Mouse (Mus musculus): ENCODE measurements around the gene Itga2b. TPM values are rescaled to one million over a fixed set of nuclear protein-coding genes. Genes with fewer than 3 reads are reported as not detected.

Gene Itga2b
- polyA plus RNA-seq, 1 experiment, result 4.1 TPM

DNA sequence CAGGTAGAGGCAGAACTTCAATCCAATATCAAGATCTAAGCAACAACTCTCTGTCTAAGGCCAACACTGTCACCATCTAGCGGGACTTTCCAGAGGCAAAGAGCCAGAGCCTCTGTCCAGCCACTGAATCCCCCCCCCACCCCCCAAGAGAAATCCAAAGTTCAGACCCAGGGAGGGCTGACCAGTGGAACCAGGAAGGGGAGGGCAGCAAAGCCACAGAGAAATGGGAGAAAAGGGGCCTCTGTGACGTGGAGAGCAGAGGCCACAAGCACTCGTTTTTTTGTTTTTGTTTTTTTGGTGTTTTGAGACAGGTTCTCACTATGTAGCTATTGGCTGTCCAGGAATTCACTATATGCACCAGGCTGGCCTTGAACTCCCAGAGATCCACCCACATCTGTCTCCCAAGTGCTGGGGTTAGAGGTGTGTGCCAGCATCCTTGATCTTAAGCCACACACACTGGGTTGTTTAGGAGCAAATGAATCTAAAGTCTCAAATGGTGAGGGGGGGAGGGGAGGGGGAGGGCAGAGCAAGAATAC is 60.1 kb downstream of the Itga2b start:
- Histone ChIP-seq H3K27ac (ENCODE audit: insufficient read depth, low read length) (no peak overlapping the region), H3K4me3 (ENCODE audit: insufficient read depth, low read length) (no peak overlapping the region), H3K4me1 (ENCODE audit: control insufficient read depth, insufficient read depth, low read length) (0 out of 2 replicates have a peak, but pooled peaks cover 2% of the 10 kb centered on the region)
- TF ChIP-seq CTCF (IDR thresholded peaks at IDR 0.05; ENCODE audit: extremely low read depth, insufficient read depth, low read length) (no peak), POLR2A (IDR thresholded peaks at IDR 0.05; ENCODE audit: extremely low read depth, insufficient read depth, low read length) (no peak)

- H3K27ac ChIP-seq (ENCODE audit: insufficient read depth, low read length), result 0 out of 2 replicates have a peak overlapping the region, but pooled peaks have one; percentile 32
Measured at GRCm38 (mm10) chr11:102408888-102409794, 60.8 kb downstream of the Itga2b start.

GRCm38 (mm10) chr11:102408344-102408876 is 61.5 kb downstream of the Itga2b start:
- TF ChIP-seq CTCF (IDR thresholded peaks at IDR 0.05; ENCODE audit: extremely low read depth, insufficient read depth, low read length) (no peak), POLR2A (IDR thresholded peaks at IDR 0.05; ENCODE audit: extremely low read depth, insufficient read depth, low read length) (peak; percentile 82)
- H3K27ac ChIP-seq (ENCODE audit: insufficient read depth, low read length), result 0 out of 2 replicates have a peak overlapping the region, but pooled peaks have one; percentile 32
- H3K4me3 ChIP-seq (ENCODE audit: insufficient read depth, low read length), result peak overlapping the region; percentile 76

More at GRCm38 (mm10) chr11:102408888-102409794, 60.8 kb downstream of the Itga2b start:
- Histone ChIP-seq H3K4me1 (ENCODE audit: control insufficient read depth, insufficient read depth, low read length) (0 out of 2 replicates have a peak, but pooled peaks cover 2% of the 10 kb centered on the region), H3K4me3 (ENCODE audit: insufficient read depth, low read length) (peak overlapping the region; percentile 76; the same call in 1 of the 2 replicates)
- no peak for TF ChIP-seq CTCF (IDR thresholded peaks at IDR 0.05; ENCODE audit: extremely low read depth, insufficient read depth, low read length)
- no peak for TF ChIP-seq POLR2A (IDR thresholded peaks at IDR 0.05; ENCODE audit: extremely low read depth, insufficient read depth, low read length)

GRCm38 (mm10) chr11:102407834-102408215 is 62.1 kb downstream of the Itga2b start, which contains the start of gene Slc25a39:
Gene Slc25a39 (minus strand): TSS chr11:102407946.
- Histone ChIP-seq H3K27ac (ENCODE audit: insufficient read depth, low read length) (peak within 1 kb of the TSS; percentile 74), H3K4me3 (ENCODE audit: insufficient read depth, low read length) (peak within 1 kb of the TSS; percentile 76), H3K4me1 (ENCODE audit: control insufficient read depth, insufficient read depth, low read length) (0 out of 2 replicates have a peak, but pooled peaks cover 2% of the 10 kb centered on the region)
- TF ChIP-seq POLR2A (IDR thresholded peaks at IDR 0.05; ENCODE audit: extremely low read depth, insufficient read depth, low read length) (no peak), CTCF (IDR thresholded peaks at IDR 0.05; ENCODE audit: extremely low read depth, insufficient read depth, low read length) (no peak)

More at GRCm38 (mm10) chr11:102408344-102408876, 61.5 kb downstream of the Itga2b start:
- 0 out of 2 replicates have a peak, but pooled peaks cover 2% of the 10 kb centered on the region for H3K4me1 ChIP-seq (ENCODE audit: control insufficient read depth, insufficient read depth, low read length)

GRCm38 (mm10) chr11:102406900-102407833 is 62.8 kb downstream of the Itga2b start:
- TF ChIP-seq CTCF (IDR thresholded peaks at IDR 0.05; ENCODE audit: extremely low read depth, insufficient read depth, low read length), result no peak
- TF ChIP-seq POLR2A (IDR thresholded peaks at IDR 0.05; ENCODE audit: extremely low read depth, insufficient read depth, low read length), result 0 out of 2 replicates have a peak, but pooled peaks have one; percentile 27
- Histone ChIP-seq H3K27ac (ENCODE audit: insufficient read depth, low read length) (peak overlapping the region; percentile 74), H3K4me1 (ENCODE audit: control insufficient read depth, insufficient read depth, low read length) (0 out of 2 replicates have a peak, but pooled peaks cover 2% of the 10 kb centered on the region), H3K4me3 (ENCODE audit: insufficient read depth, low read length) (peak overlapping the region; percentile 76)

- Histone ChIP-seq H3K4me3 (ENCODE audit: insufficient read depth, low read length) (peak overlapping the region; percentile 76), H3K4me1 (ENCODE audit: control insufficient read depth, insufficient read depth, low read length) (0 out of 2 replicates have a peak, but pooled peaks cover 2% of the 10 kb centered on the region), H3K27ac (ENCODE audit: insufficient read depth, low read length) (no peak overlapping the region)
- TF ChIP-seq POLR2A (IDR thresholded peaks at IDR 0.05; ENCODE audit: extremely low read depth, insufficient read depth, low read length) (no peak), CTCF (IDR thresholded peaks at IDR 0.05; ENCODE audit: extremely low read depth, insufficient read depth, low read length) (no peak)
Measured at GRCm38 (mm10) chr11:102406401-102406800, 63.5 kb downstream of the Itga2b start.

GRCm38 (mm10) chr11:102405544-102406285 is 64.2 kb downstream of the Itga2b start:
- peak overlapping the region; percentile 76; the same call in 1 of the 2 replicates for H3K4me3 ChIP-seq (ENCODE audit: insufficient read depth, low read length)
- H3K27ac ChIP-seq (ENCODE audit: insufficient read depth, low read length), result no peak overlapping the region
- TF ChIP-seq CTCF (IDR thresholded peaks at IDR 0.05; ENCODE audit: extremely low read depth, insufficient read depth, low read length), result no peak
- no peak for TF ChIP-seq POLR2A (IDR thresholded peaks at IDR 0.05; ENCODE audit: extremely low read depth, insufficient read depth, low read length)
- H3K4me1 ChIP-seq (ENCODE audit: control insufficient read depth, insufficient read depth, low read length), result peaks cover 3% of the 10 kb centered on the region; the same call in 1 of the 2 replicates
